Mouse (Mus musculus): ENCODE measurements at regions not wholly inside any gene's neighbourhood (a gene's known extent, or its start where the extent isn't known, plus 50 kb on each side); places are given as distances from the start of the nearest gene placed in this dataset.
A peak's percentile ranks its signal among the peaks of the same experiment; 100 is the strongest.

GRCm38 (mm10) chr16:15260069-15260468, 57.2 kb upstream of the Gm21897 start:
- ATAC-seq (ENCODE audit: low FRiP score, low read depth) (no peak), DNase-seq (ENCODE audit: low spot score) (no peak)
- H3K36me3 ChIP-seq (ENCODE audit: control insufficient read depth, insufficient read depth, low read length): no peaks in the 10 kb centered on the region
- no peak overlapping the region for H3K4me3 ChIP-seq (replicated peaks; ENCODE audit: low read length)
- peaks cover 20% of the 10 kb centered on the region for H3K4me1 ChIP-seq (ENCODE audit: control insufficient read depth, insufficient read depth, low read length)
- no peak overlapping the region for H3K4me2 ChIP-seq (replicated peaks; ENCODE audit: low read depth, low read length, severe bottlenecking)
- no peak overlapping the region for H3K9ac ChIP-seq (ENCODE audit: low read depth, low read length, severe bottlenecking)
- no peaks in the 10 kb centered on the region for H3K9me3 ChIP-seq (ENCODE audit: control insufficient read depth, low read length)
- H3K27me3 ChIP-seq (ENCODE audit: control insufficient read depth, insufficient read depth, low read length): no peaks in the 10 kb centered on the region
- no peak for TF ChIP-seq POLR2A (IDR thresholded peaks at IDR 0.05; ENCODE audit: borderline replicate concordance, extremely low read depth, insufficient read depth, insufficient read length)
- H3K27ac ChIP-seq (replicated peaks; ENCODE audit: low read depth, low read length): 0 out of 2 replicates have a peak overlapping the region, but pooled peaks have one; percentile 33
- WGBS: 46% methylated on average over 4 of the region's 4 CpGs
